Mouse (Mus musculus) neural tube, embryonic 14.5 days (tissue): ENCODE data around the gene Cenps. TPM values are rescaled to one million over a fixed set of nuclear protein-coding genes. Genes with fewer than 3 reads are reported as not detected.

ENCODE experiments used
- ATAC-seq: fragments of 200-750 bp; cut with Nextera tagmentation; 2 replicates; pipeline ENCODE4 v1.8.0; 2017; ENCODE audit warnings: low read depth, mild to moderate bottlenecking, moderate TSS enrichment, moderate library complexity
- H3K27ac ChIP-seq: fragments of 300-500 bp; sonication (generic); 2 replicates; pipeline ENCODE4 v1.5.1; 2014; ENCODE audit warnings: low read depth, mild to moderate bottlenecking, control low read depth, low read length, moderate library complexity, mixed read lengths
- H3K27me3 ChIP-seq: fragments of 300-500 bp; sonication (generic); 2 replicates; pipeline ENCODE4 v1.6.1; 2014; ENCODE audit warnings: low read length; ENCODE audit not compliant: control insufficient read depth, insufficient read depth
- H3K36me3 ChIP-seq: fragments of 300-500 bp; sonication (generic); 2 replicates; pipeline ENCODE4 v1.6.1; 2014; ENCODE audit warnings: low read length, mixed read lengths; ENCODE audit not compliant: control insufficient read depth, insufficient read depth
- H3K4me1 ChIP-seq: fragments of 300-500 bp; sonication (generic); 2 replicates; pipeline ENCODE4 v1.6.1; 2014; ENCODE audit warnings: low read length; ENCODE audit not compliant: control insufficient read depth, insufficient read depth
- H3K4me2 ChIP-seq: fragments of 300-500 bp; sonication (generic); 2 replicates; pipeline ENCODE4 v1.6.1; 2014; ENCODE audit warnings: mild to moderate bottlenecking, low read depth, low read length, control low read depth
- H3K4me3 ChIP-seq: fragments of 300-500 bp; sonication (generic); 2 replicates; pipeline ENCODE4 v1.5.1; 2014; ENCODE audit warnings: low read depth, low read length, control low read depth, mixed read lengths
- H3K9ac ChIP-seq: fragments of 300-500 bp; sonication (generic); replicated peaks from 2 replicates; pipeline ENCODE4 v1.6.1; 2014; ENCODE audit warnings: low read depth, mild to moderate bottlenecking, control low read depth, low read length, mixed read lengths
- H3K9me3 ChIP-seq: fragments of 300-500 bp; sonication (generic); 2 replicates; pipeline ENCODE4 v1.6.1; 2016; ENCODE audit warnings: low read length; ENCODE audit not compliant: control insufficient read depth
- WGBS: fragments of 180-500 bp; shearing (Covaris S2); extraction: QIAGEN DNeasy Blood & Tissue Kit; methylation state at CpG from one replicate; pipeline ENCODE4 v1.1.7; 2014; 5-methylcytosine and 5-hydroxymethylcytosine counted together
- polyA plus RNA-seq: library from polyadenylated mRNA; unstranded; fragments of >200 nt; fragmentation: Nextera tagmentation; extraction: Ambion mirVana; gene quantifications from 2 replicates; pipeline ENCODE4 v1.2.1, GENCODE M21; 2014

Gene Cenps
- polyA plus RNA-seq, 1 experiment from 2014 or later, result 15.1 TPM

- ATAC-seq, result no peak
- no peak overlapping the region for H3K9ac ChIP-seq
- no peak overlapping the region for H3K4me3 ChIP-seq
- H3K4me2 ChIP-seq, result no peak overlapping the region
- H3K4me1 ChIP-seq, result no peaks in the 10 kb centered on the region
- H3K27ac ChIP-seq, result no peak overlapping the region
- 82% methylated on average over 11 of the region's 11 CpGs for WGBS
- no peaks in the 10 kb centered on the region for H3K27me3 ChIP-seq
- H3K36me3 ChIP-seq, result peaks cover 49% of the 10 kb centered on the region
- H3K9me3 ChIP-seq, result no peaks in the 10 kb centered on the region
Observed at GRCm38 (mm10) chr4:149150256-149150655, 12.8 kb upstream of the Cenps start.

- Histone ChIP-seq H3K4me3 (no peak overlapping the region), H3K27me3 (no peaks in the 10 kb centered on the region), H3K4me1 (no peaks in the 10 kb centered on the region), H3K9ac (no peak overlapping the region), H3K4me2 (no peak overlapping the region), H3K36me3 (peaks cover 43% of the 10 kb centered on the region), H3K9me3 (no peaks in the 10 kb centered on the region), H3K27ac (no peak overlapping the region)
- no peak for ATAC-seq
- WGBS, result 77% methylated on average over 7 of the region's 7 CpGs
Observed at GRCm38 (mm10) chr4:149149611-149150010, 12.2 kb upstream of the Cenps start.

- H3K4me2 ChIP-seq, result no peak overlapping the region
- H3K4me1 ChIP-seq, result no peaks in the 10 kb centered on the region
- H3K9me3 ChIP-seq, result no peaks in the 10 kb centered on the region
- no peak overlapping the region for H3K4me3 ChIP-seq
- H3K9ac ChIP-seq, result no peak overlapping the region
- ATAC-seq, result no peak
- H3K27ac ChIP-seq, result no peak overlapping the region
- WGBS, result 81% methylated on average over 9 of the region's 9 CpGs
- no peaks in the 10 kb centered on the region for H3K27me3 ChIP-seq
- peaks cover 39% of the 10 kb centered on the region for H3K36me3 ChIP-seq
Observed at GRCm38 (mm10) chr4:149149196-149149595, 11.8 kb upstream of the Cenps start.

- no peak overlapping the region for H3K9ac ChIP-seq
- H3K9me3 ChIP-seq, result no peaks in the 10 kb centered on the region
- ATAC-seq, result no peak
- H3K4me3 ChIP-seq, result no peak overlapping the region
- 80% methylated on average over 4 of the region's 4 CpGs for WGBS
- H3K36me3 ChIP-seq, result peaks cover 27% of the 10 kb centered on the region
- no peak overlapping the region for H3K4me2 ChIP-seq
- no peaks in the 10 kb centered on the region for H3K4me1 ChIP-seq
- no peak overlapping the region for H3K27ac ChIP-seq
- H3K27me3 ChIP-seq, result no peaks in the 10 kb centered on the region
Observed at GRCm38 (mm10) chr4:149148084-149148483, 10.7 kb upstream of the Cenps start.

GRCm38 (mm10) chr4:149147528-149147927 is 10.1 kb upstream of the Cenps start:
- ATAC-seq, result no peak
- no peak overlapping the region for H3K9ac ChIP-seq
- WGBS, result 88% methylated on average over 7 of the region's 7 CpGs

GRCm38 (mm10) chr4:149145151-149145550 is 7.7 kb upstream of the Cenps start:
- 85% methylated on average over 4 of the region's 4 CpGs for WGBS
- no peak for ATAC-seq
- Histone ChIP-seq H3K4me2 (no peak overlapping the region), H3K4me3 (no peak overlapping the region), H3K9me3 (no peaks in the 10 kb centered on the region), H3K9ac (no peak overlapping the region), H3K27me3 (no peaks in the 10 kb centered on the region), H3K4me1 (no peaks in the 10 kb centered on the region), H3K36me3 (peaks cover 8% of the 10 kb centered on the region), H3K27ac (no peak overlapping the region; the same call in 1 of the 2 replicates)

More at GRCm38 (mm10) chr4:149147528-149147927, 10.1 kb upstream of the Cenps start:
- Histone ChIP-seq H3K4me2 (no peak overlapping the region), H3K36me3 (peaks cover 24% of the 10 kb centered on the region), H3K9me3 (no peaks in the 10 kb centered on the region), H3K27me3 (no peaks in the 10 kb centered on the region), H3K4me1 (no peaks in the 10 kb centered on the region), H3K4me3 (no peak overlapping the region), H3K27ac (no peak overlapping the region)

GRCm38 (mm10) chr4:149144459-149144858 is 7.0 kb upstream of the Cenps start:
- Histone ChIP-seq H3K9ac (no peak overlapping the region), H3K27ac (peak overlapping the region; percentile 12; the same call in 1 of the 2 replicates), H3K4me3 (no peak overlapping the region), H3K9me3 (no peaks in the 10 kb centered on the region), H3K27me3 (no peaks in the 10 kb centered on the region), H3K4me2 (no peak overlapping the region), H3K4me1 (no peaks in the 10 kb centered on the region), H3K36me3 (peaks cover 3% of the 10 kb centered on the region; the same call in 1 of the 2 replicates)
- ATAC-seq, result peak; percentile 89
- 4% methylated on average over 3 of the region's 3 CpGs for WGBS

- H3K27ac ChIP-seq, result no peak overlapping the region
- ATAC-seq, result no peak
- no peak overlapping the region for H3K9ac ChIP-seq
- H3K4me3 ChIP-seq, result no peak overlapping the region
- no peaks in the 10 kb centered on the region for H3K9me3 ChIP-seq
- no peaks in the 10 kb centered on the region for H3K36me3 ChIP-seq
- 30% methylated on average over 4 of the region's 4 CpGs for WGBS
- H3K4me1 ChIP-seq, result no peaks in the 10 kb centered on the region
- H3K27me3 ChIP-seq, result no peaks in the 10 kb centered on the region
- no peak overlapping the region for H3K4me2 ChIP-seq
Observed at GRCm38 (mm10) chr4:149143594-149143993, 6.2 kb upstream of the Cenps start.

- 85% methylated on average over 8 of the region's 8 CpGs for WGBS
- Histone ChIP-seq H3K4me2 (no peak overlapping the region), H3K36me3 (no peaks in the 10 kb centered on the region), H3K4me3 (no peak overlapping the region), H3K4me1 (peaks cover 4% of the 10 kb centered on the region; the same call in 1 of the 2 replicates), H3K27me3 (no peaks in the 10 kb centered on the region), H3K9me3 (no peaks in the 10 kb centered on the region), H3K9ac (no peak overlapping the region), H3K27ac (no peak overlapping the region)
- ATAC-seq, result no peak
Observed at GRCm38 (mm10) chr4:149138515-149138914, 1.1 kb upstream of the Cenps start.
